Mouse (Mus musculus): ENCODE measurements around the gene Gdf1. TPM values are rescaled to one million over a fixed set of nuclear protein-coding genes. Genes with fewer than 3 reads are reported as not detected.
A peak's percentile ranks its signal among the peaks of the same experiment; 100 is the strongest.

Gdf1 gene
- total RNA-seq (2021), result 1 to 10 TPM; 1.3 to 2.8 TPM
- long read RNA-seq, experiment 1, partial matches to known transcripts, result 0 of 2 reads
- long read RNA-seq, experiment 1, other reads (novel, unspliced or antisense), result 0 of 2 reads
- long read RNA-seq, experiment 2, partial matches to known transcripts, result 0 of 7 reads
- long read RNA-seq, experiment 2, other reads (novel, unspliced or antisense), result 4 of 7 reads

GRCm38 (mm10) chr8:70329124-70329834 is at the start of gene Gdf1:
Gene Gdf1 (plus strand): TSS chr8:70329817.
- intact Hi-C loops (cut with DNase I; ENCODE audit: low total_unique reads), result no loop called here
- DNase-seq, result no peak

DNA sequence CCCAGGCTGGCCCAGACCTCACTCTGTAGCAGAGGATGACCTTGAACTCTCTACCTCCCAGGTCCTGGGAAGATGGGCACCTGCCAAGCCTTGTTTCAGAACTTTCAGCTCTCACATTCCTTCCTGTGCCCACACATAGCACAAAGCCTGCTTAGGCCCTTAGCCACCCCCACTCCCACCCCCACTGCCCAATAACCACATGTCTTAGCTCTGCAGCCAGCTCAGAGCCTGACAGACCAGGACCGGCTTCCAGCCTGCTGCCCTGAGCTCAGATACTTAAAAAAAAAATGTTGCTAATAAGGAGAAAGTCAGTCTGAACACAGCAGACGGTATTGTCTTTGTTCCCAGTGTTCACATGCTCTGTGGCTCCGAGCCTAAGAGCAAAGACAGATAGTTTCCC is 48.6 kb upstream of the Gdf1 start:
- no peak for DNase-seq
- intact Hi-C loops (cut with DNase I; ENCODE audit: low total_unique reads), result no loop called here

DNA sequence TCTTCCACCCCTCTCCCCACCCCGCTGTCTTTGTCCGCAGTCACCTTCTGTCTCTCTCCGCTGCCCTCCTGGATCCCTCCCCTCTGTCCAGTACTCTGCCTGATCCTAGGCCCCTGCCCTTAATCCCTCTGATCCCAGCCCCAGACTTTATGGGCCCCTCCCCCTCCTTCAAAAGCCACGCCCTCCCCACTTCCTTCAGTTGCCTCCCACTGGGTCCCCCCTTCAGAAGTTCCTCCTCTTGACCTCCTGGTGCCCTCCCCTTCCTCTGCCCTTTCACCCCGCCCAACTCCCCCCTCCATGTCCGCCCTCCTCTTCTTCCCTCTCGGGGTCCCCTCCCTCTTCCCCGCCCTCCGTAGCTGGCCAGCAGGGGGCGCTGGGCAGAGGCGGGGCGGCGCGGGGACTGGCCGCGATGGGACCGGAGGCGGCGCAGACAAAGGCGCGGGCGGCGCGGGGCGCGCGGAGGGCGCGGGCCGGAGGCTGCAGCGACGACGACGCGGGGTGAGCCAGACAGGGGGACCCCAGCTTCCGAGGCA is 46.9 kb upstream of the Gdf1 start, which contains the start of gene Homer3:
Gene Homer3 (plus strand): TSS at position 225 of the 533 bp plus-strand sequence.
- intact Hi-C loops (cut with DNase I; ENCODE audit: low total_unique reads), result no loop called here
- DNase-seq, result peak; percentile 93

DNA sequence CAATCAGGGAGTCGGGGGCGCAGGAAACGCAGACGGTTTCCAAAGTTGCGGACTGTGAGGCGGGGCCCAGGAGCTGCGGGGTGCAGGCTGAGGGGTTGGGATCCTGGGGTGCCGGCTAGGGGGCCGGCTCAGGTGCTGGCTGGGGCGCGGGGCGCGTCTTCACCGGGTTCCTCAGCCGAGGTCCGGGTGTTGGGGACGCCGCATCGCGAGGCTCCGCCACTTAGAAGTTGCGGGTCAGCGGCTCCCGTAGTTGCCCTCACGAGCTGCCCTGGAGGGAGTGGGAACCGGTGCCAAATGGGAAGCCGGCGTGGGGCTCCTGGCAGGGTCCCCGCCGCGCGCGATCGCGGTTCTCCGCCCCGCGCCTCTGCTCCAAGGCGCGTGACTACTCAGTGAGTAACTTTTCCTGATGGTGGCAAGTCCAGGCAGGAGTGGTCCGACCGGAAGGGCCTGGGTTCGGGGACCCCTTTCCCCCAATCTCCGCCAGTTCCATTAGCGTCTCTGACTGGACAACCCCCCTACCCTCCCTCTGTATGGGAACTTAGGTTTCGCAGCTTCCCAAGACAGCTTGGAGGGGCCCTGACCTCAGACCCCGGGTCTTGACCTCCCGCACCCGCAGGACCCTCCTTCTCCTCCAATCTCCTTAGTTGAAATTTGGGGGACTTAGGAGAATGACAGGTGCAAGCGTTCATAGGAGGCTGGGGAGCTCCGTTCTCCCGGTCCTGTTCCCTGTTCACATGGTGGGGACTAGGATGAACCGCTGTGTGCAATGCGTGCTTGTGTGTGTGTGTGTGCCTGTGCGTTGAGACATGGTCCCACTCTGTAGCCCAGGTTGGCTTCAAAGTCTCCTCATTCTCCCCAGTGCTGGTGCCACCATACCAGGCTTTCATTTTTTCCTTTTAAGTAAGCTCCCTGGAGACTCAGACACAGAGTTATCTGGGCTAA is 46.2 kb upstream of the Gdf1 start:
- intact Hi-C loops (cut with DNase I; ENCODE audit: low total_unique reads), result no loop called here
- DNase-seq, result peak; percentile 40

DNA sequence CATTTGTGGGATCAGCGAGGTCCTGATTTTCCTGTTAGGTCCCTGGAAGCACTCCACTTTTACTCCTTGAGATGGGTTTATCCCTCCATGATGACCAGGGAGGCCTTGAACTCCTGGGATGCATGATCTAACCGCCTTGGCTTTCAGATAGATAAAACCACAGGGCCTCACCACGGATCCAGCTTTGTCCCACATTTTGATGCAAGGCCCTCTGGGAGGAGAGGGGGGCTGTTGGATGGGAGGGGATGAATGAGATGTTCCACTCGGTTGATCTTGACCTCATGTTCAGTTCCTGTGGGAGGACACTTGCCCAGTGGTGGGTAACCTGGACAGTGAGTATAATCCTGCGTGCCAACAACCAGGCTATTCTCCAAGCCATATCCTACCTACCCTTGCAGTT is 45.2 kb upstream of the Gdf1 start:
- intact Hi-C loops (cut with DNase I; ENCODE audit: low total_unique reads), result no loop called here
- DNase-seq, result no peak

DNA sequence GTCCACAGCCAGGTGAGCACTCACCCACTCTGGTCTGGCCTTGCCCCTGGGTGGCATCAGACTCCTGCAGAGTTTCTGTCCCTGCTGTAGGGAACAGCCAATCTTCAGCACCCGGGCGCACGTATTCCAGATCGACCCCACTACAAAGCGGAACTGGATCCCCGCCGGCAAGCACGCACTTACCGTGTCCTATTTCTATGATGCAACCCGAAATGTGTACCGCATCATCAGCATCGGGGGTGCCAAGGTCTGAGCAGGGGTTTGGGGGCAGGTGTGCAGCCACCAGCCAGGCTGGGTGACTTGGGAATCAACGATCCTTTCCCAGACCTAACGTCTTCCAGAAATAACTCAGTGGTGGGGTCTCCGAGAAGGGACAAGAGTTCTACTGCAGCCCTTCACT is 44.3 kb upstream of the Gdf1 start:
- intact Hi-C loops (cut with DNase I; ENCODE audit: low total_unique reads), result no loop called here
- DNase-seq, result no peak

GRCm38 (mm10) chr8:70286737-70287136 is 42.9 kb upstream of the Gdf1 start:
- no peak for DNase-seq
- intact Hi-C loops (cut with DNase I; ENCODE audit: low total_unique reads), result no loop called here

GRCm38 (mm10) chr8:70293988-70294405 is 35.6 kb upstream of the Gdf1 start:
- DNase-seq, result no peak
- intact Hi-C loops (cut with DNase I; ENCODE audit: low total_unique reads), result no loop called here

DNA sequence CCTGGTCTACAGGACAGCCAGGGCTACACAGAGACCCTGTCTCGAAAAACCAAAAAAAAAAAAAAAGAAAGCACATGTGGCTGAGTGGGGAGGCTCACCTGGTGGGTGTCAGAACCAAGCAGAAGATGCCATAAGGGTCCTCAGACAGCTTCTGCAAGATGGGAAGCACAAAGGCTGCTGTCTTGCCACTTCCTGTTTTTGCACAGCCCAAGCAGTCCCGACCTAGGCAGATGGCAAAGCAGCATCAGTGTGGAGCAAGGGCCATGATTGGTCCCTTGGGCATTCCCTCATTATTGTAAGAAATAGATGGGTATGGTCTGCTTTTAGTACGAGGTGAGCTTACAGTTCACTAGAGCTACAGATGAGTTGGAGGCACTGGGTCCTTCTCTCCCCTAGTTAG is 28.7 kb upstream of the Gdf1 start:
- intact Hi-C loops (cut with DNase I; ENCODE audit: low total_unique reads), result no loop called here
- no peak for DNase-seq

DNA sequence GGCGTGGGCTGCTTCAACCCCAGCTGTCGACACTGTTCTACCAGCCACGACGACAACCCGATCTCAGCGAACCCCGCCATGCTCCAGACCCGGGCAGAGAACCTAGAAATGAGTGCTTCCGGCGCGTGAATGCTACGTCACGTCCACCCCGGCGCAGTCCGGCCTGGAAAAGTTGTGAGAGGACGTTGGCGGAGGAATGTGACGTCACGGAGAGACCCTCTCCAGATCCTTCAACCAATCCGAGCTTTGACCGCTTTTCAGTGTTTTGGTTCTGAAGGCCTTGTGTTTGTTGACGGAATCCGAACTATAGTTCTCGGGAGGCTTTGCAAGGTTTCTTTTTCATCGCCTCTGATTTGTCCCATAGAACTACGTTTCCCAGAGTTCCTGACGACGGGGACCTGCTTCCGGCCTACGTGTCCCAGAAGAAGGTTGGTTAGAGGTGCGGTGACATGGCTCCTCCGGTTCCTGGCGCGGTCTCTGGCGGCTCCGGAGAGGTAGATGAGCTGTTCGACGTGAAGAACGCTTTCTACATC is 27.2 kb upstream of the Gdf1 start, which contains the start of the genes Ddx49 and Cope:
Gene Ddx49 (minus strand): TSS at position 132 of the 533 bp plus-strand sequence.
Gene Cope (plus strand): TSS at position 161 of the 533 bp plus-strand sequence.
- peak; percentile 92 for DNase-seq
- intact Hi-C loops (cut with DNase I; ENCODE audit: low total_unique reads), result no loop called here

- intact Hi-C loops (cut with DNase I; ENCODE audit: low total_unique reads), result no loop called here
- DNase-seq, result no peak
Observed at GRCm38 (mm10) chr8:70302901-70303300, 26.7 kb upstream of the Gdf1 start.

GRCm38 (mm10) chr8:70309311-70309710 is 20.3 kb upstream of the Gdf1 start:
- peak; percentile 34 for DNase-seq
- intact Hi-C loops (cut with DNase I; ENCODE audit: low total_unique reads), result no loop called here

- intact Hi-C loops (cut with DNase I; ENCODE audit: low total_unique reads), result no loop called here
- peak; percentile 82 for DNase-seq
Observed at GRCm38 (mm10) chr8:70313399-70313798, 16.2 kb upstream of the Gdf1 start.

GRCm38 (mm10) chr8:70315624-70316510 is 13.8 kb upstream of the Gdf1 start, which contains the start of gene Cers1:
Gene Cers1 (plus strand): TSS chr8:70315775.
- intact Hi-C loops (cut with DNase I; ENCODE audit: low total_unique reads), result no loop called here

DNA sequence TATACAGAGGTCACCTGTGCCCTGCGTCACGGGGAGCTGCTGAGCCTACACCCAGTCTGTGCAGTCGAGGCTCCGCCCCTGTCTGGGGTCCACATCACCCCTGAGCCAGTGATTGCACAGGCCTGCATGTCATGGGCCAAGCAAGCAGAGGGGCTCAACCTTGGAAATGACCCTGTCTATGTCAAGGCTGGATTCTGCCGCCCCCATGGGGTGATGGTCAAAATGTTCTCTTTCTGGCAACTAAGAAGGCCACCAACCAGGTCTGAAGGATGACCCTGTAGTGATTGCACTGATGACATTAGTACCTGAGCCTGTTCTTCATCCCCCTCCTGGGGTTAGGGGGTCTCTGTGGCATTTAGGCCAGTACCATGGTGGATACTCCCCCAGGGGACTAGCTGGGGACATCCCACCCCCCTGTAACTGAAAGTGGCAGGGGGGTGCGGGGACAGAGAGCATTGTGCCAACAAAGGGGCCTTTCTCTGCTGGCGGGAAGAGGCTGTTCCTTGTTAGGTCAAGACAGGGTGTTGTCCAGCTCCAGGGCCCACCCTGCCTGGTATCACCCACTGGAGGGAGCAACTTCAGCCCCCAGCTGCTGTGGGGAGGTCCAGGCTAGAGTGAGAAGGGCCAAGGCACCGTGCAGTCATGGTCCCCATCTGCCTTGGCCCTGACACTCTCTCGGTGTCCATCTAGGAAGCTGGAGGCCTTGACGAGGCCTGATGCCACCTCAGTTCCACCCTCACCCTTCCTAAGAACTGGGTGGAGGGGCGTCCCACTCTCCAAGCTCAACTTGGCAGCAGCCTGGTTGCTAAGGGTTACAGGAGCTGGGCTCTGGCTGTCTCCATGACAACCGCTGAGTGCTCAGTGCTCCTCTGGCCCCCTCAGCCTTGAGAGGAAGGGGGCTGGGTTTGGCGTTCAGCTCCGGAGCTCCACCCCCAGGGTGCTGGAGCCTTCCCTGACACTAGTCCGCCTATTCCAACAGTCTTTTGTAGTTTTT is 12.8 kb upstream of the Gdf1 start:
- intact Hi-C loops (cut with DNase I; ENCODE audit: low total_unique reads), result no loop called here

More at GRCm38 (mm10) chr8:70315624-70316510, 13.8 kb upstream of the Gdf1 start, which contains the start of gene Cers1:
- DNase-seq, result peak; percentile 70

GRCm38 (mm10) chr8:70317872-70318271 is 11.7 kb upstream of the Gdf1 start:
- intact Hi-C loops (cut with DNase I; ENCODE audit: low total_unique reads), result no loop called here
- peak; percentile 30 for DNase-seq

More for the DNA sequence above, 12.8 kb upstream of the Gdf1 start:
- DNase-seq, result peak; percentile 66

DNA sequence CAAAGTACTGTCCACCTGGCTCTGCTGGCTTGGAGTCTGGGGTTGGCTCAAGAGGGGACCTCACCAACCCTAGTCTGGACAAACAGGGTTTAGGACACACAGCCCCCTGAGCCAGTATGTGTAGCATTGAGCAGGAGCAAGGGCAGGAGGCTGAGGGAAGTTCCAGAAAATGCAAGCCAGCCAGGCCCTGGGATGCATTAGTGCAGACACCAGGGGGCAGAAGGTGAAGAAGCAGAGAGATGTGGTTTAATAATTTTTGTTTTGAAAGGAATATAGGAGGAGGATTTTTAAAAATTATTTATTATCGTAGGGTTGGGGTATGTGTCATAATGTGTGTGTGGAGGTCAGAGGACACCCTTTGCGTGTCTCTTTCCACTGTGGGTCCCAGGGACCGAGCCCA is 5.9 kb upstream of the Gdf1 start:
- intact Hi-C loops (cut with DNase I; ENCODE audit: low total_unique reads), result no loop called here
- no peak for DNase-seq

All from gastrocnemius, postnatal 14 days (tissue).